Mouse (Mus musculus): Measurements from ENCODE around the gene Cdyl2. TPM values are rescaled to one million over a fixed set of nuclear protein-coding genes. Genes with fewer than 3 reads are reported as not detected.
A peak's percentile ranks its signal among the peaks of the same experiment; 100 is the strongest.

The Cdyl2 gene
- total RNA-seq, 2 experiments from 2014 or later: 7.8 to 7.9 TPM

GRCm38 (mm10) chr8:116621158-116621961 lies 111.4 kb downstream of the Cdyl2 start:
- DNase-seq: no peak

GRCm38 (mm10) chr8:116619686-116620320 lies 113.0 kb downstream of the Cdyl2 start:
- no peak for DNase-seq

GRCm38 (mm10) chr8:116619221-116619620 lies 113.6 kb downstream of the Cdyl2 start:
- no peak for DNase-seq

- no peak for DNase-seq
Measured at GRCm38 (mm10) chr8:116618797-116619196, 114.0 kb downstream of the Cdyl2 start.

- DNase-seq: no peak
Measured at GRCm38 (mm10) chr8:116617891-116618290, 114.9 kb downstream of the Cdyl2 start.

GRCm38 (mm10) chr8:116616369-116616768 lies 116.4 kb downstream of the Cdyl2 start:
- no peak for DNase-seq

GRCm38 (mm10) chr8:116614901-116615300 lies 117.9 kb downstream of the Cdyl2 start:
- DNase-seq: peak; percentile 35

GRCm38 (mm10) chr8:116606171-116606570 lies 126.6 kb downstream of the Cdyl2 start:
- no peak for DNase-seq

- DNase-seq: peak; percentile 13
Measured at GRCm38 (mm10) chr8:116602806-116603205, 130.0 kb downstream of the Cdyl2 start.

GRCm38 (mm10) chr8:116599728-116600127 lies 133.1 kb downstream of the Cdyl2 start:
- no peak for DNase-seq

GRCm38 (mm10) chr8:116591226-116591625 lies 141.6 kb downstream of the Cdyl2 start:
- no peak for DNase-seq

GRCm38 (mm10) chr8:116590546-116590945 lies 142.2 kb downstream of the Cdyl2 start:
- DNase-seq: no peak

GRCm38 (mm10) chr8:116590106-116590505 lies 142.7 kb downstream of the Cdyl2 start:
- DNase-seq: no peak

GRCm38 (mm10) chr8:116587616-116588468 lies 144.9 kb downstream of the Cdyl2 start:
- DNase-seq: no peak

GRCm38 (mm10) chr8:116581318-116582019 lies 151.3 kb downstream of the Cdyl2 start:
- peak; percentile 10 for DNase-seq

- no peak for DNase-seq
Measured at GRCm38 (mm10) chr8:116576732-116577131, 156.1 kb downstream of the Cdyl2 start.

GRCm38 (mm10) chr8:116573085-116573484 lies 159.7 kb downstream of the Cdyl2 start:
- DNase-seq: no peak

- no peak for DNase-seq
Measured at GRCm38 (mm10) chr8:116552778-116553177, 180.0 kb downstream of the Cdyl2 start.

GRCm38 (mm10) chr8:116552255-116552654 lies 180.5 kb downstream of the Cdyl2 start:
- no peak for DNase-seq

- DNase-seq: no peak
Measured at GRCm38 (mm10) chr8:116543366-116543765, 189.4 kb downstream of the Cdyl2 start.

- peak; percentile 25 for DNase-seq
Measured at GRCm38 (mm10) chr8:116542842-116543241, 189.9 kb downstream of the Cdyl2 start.

GRCm38 (mm10) chr8:116540136-116540535 lies 192.7 kb downstream of the Cdyl2 start:
- DNase-seq: no peak
